Mouse (Mus musculus): ENCODE data around the gene Wdr93.

DNA sequence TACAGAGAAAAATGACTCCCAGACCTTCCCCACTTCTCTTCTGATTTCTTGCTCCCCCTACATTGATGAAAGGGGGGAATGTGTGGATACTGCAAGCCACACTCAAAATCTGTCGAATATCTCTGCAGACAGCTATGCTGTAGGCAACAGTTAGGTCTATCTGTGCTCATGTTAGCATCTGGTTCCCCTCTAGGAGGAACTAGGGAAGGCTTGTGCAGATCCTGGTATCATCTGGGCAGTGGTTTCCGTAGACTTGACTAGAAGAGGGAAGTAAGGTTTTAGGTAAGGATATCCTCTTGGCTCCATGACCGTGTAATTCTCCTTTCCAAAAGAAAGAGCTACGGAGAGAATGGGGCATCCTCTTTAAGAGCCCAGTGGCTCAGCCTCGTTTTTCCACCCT lies 1.6 kb downstream of the Wdr93 start:
- TF ChIP-seq CTCF (IDR thresholded peaks at IDR 0.05; ENCODE audit: low read depth, low read length) (no peak), POLR2A (IDR thresholded peaks at IDR 0.05; ENCODE audit: extremely low read depth, insufficient read depth, low read length) (no peak)

Data from liver, adult 2 months (tissue).